10 mouse cellular contexts compared by ENCODE assay signal in genomic region chr4:125491505-125492121, GRCm38 (mm10). TPM values are rescaled to one million over a fixed set of nuclear protein-coding genes. Genes with fewer than 3 reads are reported as not detected.
DNase-seq lines count a peak whose midpoint lies in the region; ATAC-seq and TF ChIP-seq lines count a peak whose summit lies in the region.
"Had no signal": no experiment of that assay in that cellular context is flagged by ENCODE, and none has a peak within 500 bp of the region (broad histone marks: within the 10 kb centered on the region; RNA-seq: fewer than 3 reads in every experiment).

No protein-coding gene starts in this region.

- TF ChIP-seq CTCF in thymus, adult 2 months (IDR thresholded peaks at IDR 0.05; ENCODE audit: borderline replicate concordance, control insufficient read depth, extremely low read depth, insufficient read depth, low read length, poor library complexity), result no peak

- under 1% methylated on average over 42 of the region's 42 CpGs for WGBS in heart, embryonic 14.5 days
- under 1% methylated on average over 42 of the region's 42 CpGs for WGBS in forebrain, embryonic 13.5 days
- under 1% methylated on average over 42 of the region's 42 CpGs for WGBS in midbrain, embryonic 11.5 days
- 5% methylated on average over 42 of the region's 42 CpGs for WGBS in thymus, adult 2 months

- DNase-seq in heart, adult 8-10 months (ENCODE audit: low spot score), result no peak
- DNase-seq in ZHBTc4 (ENCODE audit: low read depth, low spot score), result peak; percentile 51
- DNase-seq in midbrain, embryonic 11.5 days (ENCODE audit: low spot score, missing footprints), result peak; percentile 93
- no peak for DNase-seq in c-Kit-positive CD71-positive TER-119-positive erythroid progenitor cells, embryonic 14.5 days (ENCODE audit: low spot score)
- no peak for DNase-seq in thymus, adult 2 months
- DNase-seq in frontal cortex, postnatal 25 days (ENCODE audit: low spot score in 2 of 2), result no peak
- DNase-seq: cerebellum, adult 9-11 months had no signal

- no peaks in the 10 kb centered on the region for H3K36me3 ChIP-seq in heart, embryonic 14.5 days (ENCODE audit: control insufficient read depth, insufficient read depth, low read length)
- H3K36me3 ChIP-seq in forebrain, embryonic 13.5 days (ENCODE audit: poor library complexity, severe bottlenecking), result no peaks in the 10 kb centered on the region
- no peaks in the 10 kb centered on the region for H3K36me3 ChIP-seq in midbrain, embryonic 11.5 days (ENCODE audit: control insufficient read depth, insufficient read depth, low read length)
- H3K36me3 ChIP-seq in thymus, adult 2 months (ENCODE audit: control insufficient read depth, insufficient read depth, low read length), result no peaks in the 10 kb centered on the region
- H3K36me3 ChIP-seq: G1E had no signal

- TF ChIP-seq POLR2A in thymus, adult 2 months (IDR thresholded peaks at IDR 0.05; ENCODE audit: control insufficient read depth, extremely low read depth, insufficient read depth, low read length, poor library complexity), result no peak

- peaks cover 98% of the 10 kb centered on the region for H3K27me3 ChIP-seq in heart, embryonic 14.5 days (ENCODE audit: control insufficient read depth, insufficient read depth, low read length)
- H3K27me3 ChIP-seq in forebrain, embryonic 13.5 days, result peaks cover 100% of the 10 kb centered on the region
- H3K27me3 ChIP-seq in midbrain, embryonic 11.5 days (ENCODE audit: control insufficient read depth, insufficient read depth, low read length), result peaks cover 91% of the 10 kb centered on the region
- H3K27me3 ChIP-seq in thymus, adult 2 months (ENCODE audit: control insufficient read depth, insufficient read depth, low read length), result no peaks in the 10 kb centered on the region; the same call in 1 of the 2 replicates

- no peak overlapping the region for H3K9ac ChIP-seq in heart, embryonic 14.5 days (ENCODE audit: low read length)
- peak overlapping the region; percentile 83 for H3K9ac ChIP-seq in forebrain, embryonic 13.5 days
- peak overlapping the region; percentile 22 for H3K9ac ChIP-seq in midbrain, embryonic 11.5 days (ENCODE audit: low read length)

- no peak overlapping the region for H3K27ac ChIP-seq in heart, embryonic 14.5 days (replicated peaks in 1 of 2; ENCODE audit: control insufficient read depth in 1 of 2, insufficient read depth in 1 of 2, low read depth in 2 of 2, low read length in 2 of 2)
- H3K27ac ChIP-seq in forebrain, embryonic 13.5 days, result peak overlapping the region; percentile 89
- H3K27ac ChIP-seq in midbrain, embryonic 11.5 days (ENCODE audit: low read depth, low read length), result no peak overlapping the region
- H3K27ac ChIP-seq in thymus, adult 2 months (ENCODE audit: control insufficient read depth, insufficient read depth, low read length), result no peak overlapping the region

- ATAC-seq in heart, embryonic 14.5 days (ENCODE audit: insufficient number of reproducible peaks, insufficient read depth, low FRiP score, low read depth), result no peak
- no peak for ATAC-seq in forebrain, embryonic 13.5 days
- no peak for ATAC-seq in midbrain, embryonic 11.5 days (ENCODE audit: low FRiP score)

- H3K4me3 ChIP-seq in heart, embryonic 14.5 days (ENCODE audit: control insufficient read depth in 1 of 2, insufficient read depth in 1 of 2, low read depth in 1 of 2, low read length in 2 of 2), result peak overlapping the region; percentile 8 to 37; a peak in 3 of 4 replicates
- H3K4me3 ChIP-seq in forebrain, embryonic 13.5 days, result peak overlapping the region; percentile 57
- H3K4me3 ChIP-seq in midbrain, embryonic 11.5 days (ENCODE audit: low read depth, low read length), result peak overlapping the region; percentile 45
- H3K4me3 ChIP-seq in thymus, adult 2 months (ENCODE audit: control insufficient read depth, insufficient read depth, low read length), result no peak overlapping the region

- peak overlapping the region; percentile 61 for H3K4me2 ChIP-seq in heart, embryonic 14.5 days (ENCODE audit: low read length)
- peak overlapping the region; percentile 72 for H3K4me2 ChIP-seq in forebrain, embryonic 13.5 days
- H3K4me2 ChIP-seq in midbrain, embryonic 11.5 days, result peak overlapping the region; percentile 81

- H3K9me3 ChIP-seq in heart, embryonic 14.5 days (ENCODE audit: control insufficient read depth, low read length), result no peaks in the 10 kb centered on the region
- no peaks in the 10 kb centered on the region for H3K9me3 ChIP-seq in forebrain, embryonic 13.5 days (replicated peaks)
- H3K9me3 ChIP-seq in midbrain, embryonic 11.5 days (ENCODE audit: control insufficient read depth, low read length), result no peaks in the 10 kb centered on the region

- peaks cover 9 to 21% of the 10 kb centered on the region in 2 experiments for H3K4me1 ChIP-seq in heart, embryonic 14.5 days (ENCODE audit: control insufficient read depth in 2 of 2, insufficient read depth in 2 of 2, low read length in 2 of 2)
- H3K4me1 ChIP-seq in forebrain, embryonic 13.5 days, result peaks cover 99% of the 10 kb centered on the region
- peaks cover 43% of the 10 kb centered on the region for H3K4me1 ChIP-seq in midbrain, embryonic 11.5 days (ENCODE audit: control insufficient read depth, insufficient read depth, low read length)
- H3K4me1 ChIP-seq in thymus, adult 2 months (replicated peaks; ENCODE audit: control insufficient read depth, insufficient read depth, low read length), result no peaks in the 10 kb centered on the region

RNA-seq across cellular contexts. Expression of gene Grik3, which starts 1.1 kb away (rescaled TPM):
- 0.15 and 0.22 TPM in 2 replicates for polyA plus RNA-seq in heart, embryonic 14.5 days (2014; fragmentation: Nextera tagmentation; extraction: Ambion mirVana)
- under 1 TPM; 0.20 to 0.47 (median 0.31) TPM for total RNA-seq in heart, adult 8-10 months (2022)
- polyA plus RNA-seq in forebrain, embryonic 13.5 days (2015; fragmentation: Nextera tagmentation; extraction: Ambion mirVana), result 4.7 and 4.9 TPM in 2 replicates
- 0.60 and 0.62 TPM in 2 replicates for polyA plus RNA-seq in midbrain, embryonic 11.5 days (2014; fragmentation: Nextera tagmentation; extraction: Ambion mirVana)
- 0.13 and 0.18 TPM in 2 replicates for polyA plus RNA-seq in thymus, adult 2 months (2012; rRNA removed)
- polyA plus RNA-seq: G1E had no signal

Comparison
In these comparisons a context has a peak if more than half of its experiments do, and no peak if none do; other contexts are left out.
1. DNase-seq: peak in ZHBTc4 (single experiment) and midbrain, embryonic 11.5 days (single experiment); none in heart, adult 8-10 months (single experiment), c-Kit-positive CD71-positive TER-119-positive erythroid progenitor cells, embryonic 14.5 days (single experiment), thymus, adult 2 months (single experiment) and frontal cortex, postnatal 25 days (0 of 2).
2. Peak in every context shown above with its lines, with median percentiles within 50 percentile points of each other: H3K4me2 ChIP-seq.